Mouse (Mus musculus) kidney, embryonic 15.5 days (tissue): ENCODE results near the gene Pld2. TPM values are rescaled to one million over a fixed set of nuclear protein-coding genes. Genes with fewer than 3 reads are reported as not detected.
A peak's percentile ranks its signal among the peaks of the same experiment; 100 is the strongest.

ENCODE experiments used
- ATAC-seq: fragments of 200-750 bp; cut with Nextera tagmentation; replicated peaks from 2 replicates; pipeline ENCODE4 v1.8.0; 2017; ENCODE audit warnings: moderate TSS enrichment; ENCODE audit not compliant: low FRiP score
- H3K27ac ChIP-seq: fragments of 300-500 bp; sonication (generic); 2 replicates; pipeline ENCODE4 v1.5.1; 2015; ENCODE audit warnings: mild to moderate bottlenecking, inconsistent platforms
- H3K27me3 ChIP-seq: fragments of 300-500 bp; sonication (generic); 2 replicates; pipeline ENCODE4 v1.6.1; 2015; ENCODE audit warnings: inconsistent platforms
- H3K36me3 ChIP-seq: fragments of 300-500 bp; sonication (generic); 2 replicates; pipeline ENCODE4 v1.6.1; 2015; ENCODE audit warnings: inconsistent platforms
- H3K4me1 ChIP-seq: fragments of 300-500 bp; sonication (generic); 2 replicates; pipeline ENCODE4 v1.6.1; 2015; ENCODE audit warnings: inconsistent platforms
- H3K4me2 ChIP-seq: fragments of 300-500 bp; sonication (generic); 2 replicates; pipeline ENCODE4 v1.6.1; 2015; ENCODE audit warnings: moderate library complexity, mild to moderate bottlenecking, inconsistent platforms
- H3K4me3 ChIP-seq: fragments of 300-500 bp; sonication (generic); replicated peaks from 2 replicates; pipeline ENCODE4 v1.5.1; 2015; ENCODE audit warnings: mild to moderate bottlenecking, inconsistent platforms
- H3K9ac ChIP-seq: fragments of 300-500 bp; sonication (generic); 2 replicates; pipeline ENCODE4 v1.6.1; 2015; ENCODE audit warnings: mild to moderate bottlenecking, inconsistent platforms
- H3K9me3 ChIP-seq: fragments of 300-500 bp; sonication (generic); replicated peaks from 2 replicates; pipeline ENCODE4 v1.6.1; 2016; ENCODE audit warnings: inconsistent platforms
- WGBS: fragments of 180-500 bp; shearing (Covaris S2); methylation state at CpG from one replicate; pipeline ENCODE4 v1.1.7; 2015; ENCODE audit warnings: mixed read lengths; 5-methylcytosine and 5-hydroxymethylcytosine counted together
- polyA plus RNA-seq: library from polyadenylated mRNA; unstranded; fragments of >200 nt; fragmentation: Nextera tagmentation; extraction: Ambion mirVana; gene quantifications from 2 replicates; pipeline ENCODE4 v1.2.1, GENCODE M21; 2015

Gene Pld2
- polyA plus RNA-seq, 1 experiment from 2014 or later = 8.2 TPM

GRCm38 (mm10) chr11:70582196-70582595 is 42.3 kb downstream of the Pld2 start:
- WGBS = 70% methylated on average over 3 of the region's 3 CpGs
- H3K4me1 ChIP-seq = peaks cover 76% of the 10 kb centered on the region

GRCm38 (mm10) chr11:70583022-70583714 is 43.3 kb downstream of the Pld2 start:
- no peaks in the 10 kb centered on the region for H3K27me3 ChIP-seq
- no peaks in the 10 kb centered on the region for H3K9me3 ChIP-seq
- no peak overlapping the region for H3K4me2 ChIP-seq
- 59% methylated on average over 6 of the region's 6 CpGs for WGBS
- H3K36me3 ChIP-seq = no peaks in the 10 kb centered on the region
- ATAC-seq = no peak
- peaks cover 66% of the 10 kb centered on the region for H3K4me1 ChIP-seq
- no peak overlapping the region for H3K4me3 ChIP-seq
- H3K9ac ChIP-seq = no peak overlapping the region
- H3K27ac ChIP-seq = peak overlapping the region; percentile 62

More at GRCm38 (mm10) chr11:70582196-70582595, 42.3 kb downstream of the Pld2 start:
- ATAC-seq = no peak
- no peak overlapping the region for H3K4me2 ChIP-seq
- H3K9ac ChIP-seq = no peak overlapping the region
- no peak overlapping the region for H3K27ac ChIP-seq
- no peak overlapping the region for H3K4me3 ChIP-seq
- H3K9me3 ChIP-seq = no peaks in the 10 kb centered on the region
- H3K27me3 ChIP-seq = no peaks in the 10 kb centered on the region
- no peaks in the 10 kb centered on the region for H3K36me3 ChIP-seq

GRCm38 (mm10) chr11:70583775-70584174 is 43.9 kb downstream of the Pld2 start:
- H3K27ac ChIP-seq = peak overlapping the region; percentile 62
- H3K4me2 ChIP-seq = no peak overlapping the region
- H3K4me3 ChIP-seq = no peak overlapping the region
- 82% methylated on average over 7 of the region's 7 CpGs for WGBS
- no peaks in the 10 kb centered on the region for H3K36me3 ChIP-seq
- ATAC-seq = no peak
- H3K27me3 ChIP-seq = no peaks in the 10 kb centered on the region
- H3K4me1 ChIP-seq = peaks cover 60% of the 10 kb centered on the region
- no peaks in the 10 kb centered on the region for H3K9me3 ChIP-seq
- H3K9ac ChIP-seq = no peak overlapping the region

- Histone ChIP-seq H3K9me3 (no peaks in the 10 kb centered on the region), H3K9ac (no peak overlapping the region), H3K4me2 (0 out of 2 replicates have a peak overlapping the region, but pooled peaks have one; percentile 5), H3K4me1 (peaks cover 43% of the 10 kb centered on the region), H3K4me3 (no peak overlapping the region), H3K27ac (peak overlapping the region; percentile 75), H3K36me3 (no peaks in the 10 kb centered on the region), H3K27me3 (no peaks in the 10 kb centered on the region)
- WGBS = 19% methylated on average over 7 of the region's 7 CpGs
- ATAC-seq = peak; percentile 83
These were observed 45.6 kb downstream of the Pld2 start for GRCm38 (mm10) chr11:70585457-70585856.

- Histone ChIP-seq H3K36me3 (no peaks in the 10 kb centered on the region), H3K27ac (no peak overlapping the region), H3K27me3 (no peaks in the 10 kb centered on the region), H3K4me3 (no peak overlapping the region), H3K9me3 (no peaks in the 10 kb centered on the region), H3K4me2 (no peak overlapping the region), H3K9ac (no peak overlapping the region), H3K4me1 (peaks cover 43% of the 10 kb centered on the region)
- no peak for ATAC-seq
- WGBS = 83% methylated on average over 3 of the region's 3 CpGs
These were observed 46.4 kb downstream of the Pld2 start for GRCm38 (mm10) chr11:70586261-70586660.

- H3K36me3 ChIP-seq = no peaks in the 10 kb centered on the region
These were observed 47.1 kb downstream of the Pld2 start for GRCm38 (mm10) chr11:70586954-70587353.

GRCm38 (mm10) chr11:70591733-70592132 is 51.9 kb downstream of the Pld2 start:
- no peak overlapping the region for H3K4me2 ChIP-seq
- H3K27ac ChIP-seq = no peak overlapping the region
- H3K4me3 ChIP-seq = no peak overlapping the region
- H3K9ac ChIP-seq = no peak overlapping the region
- no peaks in the 10 kb centered on the region for H3K27me3 ChIP-seq
- peaks cover 15% of the 10 kb centered on the region; the same call in 1 of the 2 replicates for H3K4me1 ChIP-seq
- no peaks in the 10 kb centered on the region for H3K36me3 ChIP-seq
- H3K9me3 ChIP-seq = no peaks in the 10 kb centered on the region
- 82% methylated on average over 1 of the region's 1 CpGs for WGBS
- no peak for ATAC-seq

More at GRCm38 (mm10) chr11:70586954-70587353, 47.1 kb downstream of the Pld2 start:
- Histone ChIP-seq H3K27me3 (no peaks in the 10 kb centered on the region), H3K4me1 (peaks cover 40% of the 10 kb centered on the region), H3K4me3 (no peak overlapping the region), H3K9ac (no peak overlapping the region), H3K27ac (no peak overlapping the region), H3K4me2 (no peak overlapping the region), H3K9me3 (no peaks in the 10 kb centered on the region)
- 78% methylated on average over 5 of the region's 5 CpGs for WGBS
- ATAC-seq = no peak

- no peak for ATAC-seq
- no peaks in the 10 kb centered on the region for H3K27me3 ChIP-seq
- 70% methylated on average over 15 of the region's 15 CpGs for WGBS
- peaks cover 12% of the 10 kb centered on the region; the same call in 1 of the 2 replicates for H3K4me1 ChIP-seq
- H3K4me3 ChIP-seq = no peak overlapping the region
- H3K9me3 ChIP-seq = no peaks in the 10 kb centered on the region
- H3K4me2 ChIP-seq = no peak overlapping the region
- 0 out of 2 replicates have a peak overlapping the region, but pooled peaks have one; percentile 27 for H3K27ac ChIP-seq
- peaks cover 26% of the 10 kb centered on the region for H3K36me3 ChIP-seq
- no peak overlapping the region for H3K9ac ChIP-seq
These were observed 54.6 kb downstream of the Pld2 start for GRCm38 (mm10) chr11:70594253-70594989.

- no peak for ATAC-seq
- H3K4me1 ChIP-seq = peaks cover 12% of the 10 kb centered on the region; the same call in 1 of the 2 replicates
- H3K4me3 ChIP-seq = no peak overlapping the region
- H3K9ac ChIP-seq = no peak overlapping the region
- 63% methylated on average over 2 of the region's 2 CpGs for WGBS
- no peaks in the 10 kb centered on the region for H3K27me3 ChIP-seq
- H3K9me3 ChIP-seq = no peaks in the 10 kb centered on the region
- H3K36me3 ChIP-seq = peaks cover 35% of the 10 kb centered on the region
- H3K4me2 ChIP-seq = no peak overlapping the region
- H3K27ac ChIP-seq = peak overlapping the region; percentile 75
These were observed 55.8 kb downstream of the Pld2 start for GRCm38 (mm10) chr11:70595638-70596037.

- 69% methylated on average over 4 of the region's 4 CpGs for WGBS
- H3K4me3 ChIP-seq = no peak overlapping the region
- peaks cover 12% of the 10 kb centered on the region; the same call in 1 of the 2 replicates for H3K4me1 ChIP-seq
- H3K27me3 ChIP-seq = no peaks in the 10 kb centered on the region
- H3K36me3 ChIP-seq = peaks cover 35% of the 10 kb centered on the region
- H3K9ac ChIP-seq = no peak overlapping the region
- no peaks in the 10 kb centered on the region for H3K9me3 ChIP-seq
- ATAC-seq = no peak
- H3K27ac ChIP-seq = peak overlapping the region; percentile 75
- H3K4me2 ChIP-seq = no peak overlapping the region
These were observed 56.2 kb downstream of the Pld2 start for GRCm38 (mm10) chr11:70596094-70596493.

GRCm38 (mm10) chr11:70597301-70597700 is 57.4 kb downstream of the Pld2 start:
- H3K4me2 ChIP-seq = no peak overlapping the region
- H3K9me3 ChIP-seq = no peaks in the 10 kb centered on the region
- no peak for ATAC-seq
- no peak overlapping the region for H3K9ac ChIP-seq
- H3K27ac ChIP-seq = no peak overlapping the region
- H3K36me3 ChIP-seq = peaks cover 47% of the 10 kb centered on the region
- H3K4me1 ChIP-seq = peaks cover 12% of the 10 kb centered on the region; the same call in 1 of the 2 replicates
- no peak overlapping the region for H3K4me3 ChIP-seq
- H3K27me3 ChIP-seq = no peaks in the 10 kb centered on the region
- WGBS = 86% methylated on average over 6 of the region's 6 CpGs

GRCm38 (mm10) chr11:70598451-70598953 is 58.6 kb downstream of the Pld2 start:
- WGBS = 91% methylated on average over 9 of the region's 9 CpGs
- no peak for ATAC-seq
- H3K36me3 ChIP-seq = peaks cover 58% of the 10 kb centered on the region
- no peak overlapping the region for H3K27ac ChIP-seq
- no peaks in the 10 kb centered on the region for H3K9me3 ChIP-seq
- H3K4me3 ChIP-seq = no peak overlapping the region
- no peak overlapping the region for H3K9ac ChIP-seq
- H3K27me3 ChIP-seq = no peaks in the 10 kb centered on the region
- H3K4me2 ChIP-seq = no peak overlapping the region
- H3K4me1 ChIP-seq = peaks cover 12% of the 10 kb centered on the region; the same call in 1 of the 2 replicates
